Mouse (Mus musculus): Measurements from ENCODE around the gene Oprm1.
"Not testable (repeated sequence)": the region's sequence is repeated elsewhere in the genome, so short reads cannot be mapped to it uniquely, and the experiment has no call there.

Gene Oprm1

GRCm38 (mm10) chr10:6979216-6979615, 220.9 kb downstream of the Oprm1 start:
- DNase-seq (ENCODE audit: low spot score): no peak

- DNase-seq (ENCODE audit: low spot score): no peak
These were observed 221.5 kb downstream of the Oprm1 start for GRCm38 (mm10) chr10:6979789-6980188.

GRCm38 (mm10) chr10:6980236-6980635, 221.9 kb downstream of the Oprm1 start:
- no peak for DNase-seq (ENCODE audit: low spot score)

GRCm38 (mm10) chr10:6982751-6983151, 224.4 kb downstream of the Oprm1 start:
- no peak for DNase-seq (ENCODE audit: low spot score)

GRCm38 (mm10) chr10:6983431-6983830, 225.1 kb downstream of the Oprm1 start:
- DNase-seq (ENCODE audit: low spot score): no peak

- DNase-seq (ENCODE audit: low spot score): no peak
These were observed 227.9 kb downstream of the Oprm1 start for GRCm38 (mm10) chr10:6986246-6986645.

GRCm38 (mm10) chr10:6987399-6988098, 229.2 kb downstream of the Oprm1 start:
- no peak for DNase-seq (ENCODE audit: low spot score)

- no peak for DNase-seq (ENCODE audit: low spot score)
These were observed 230.2 kb downstream of the Oprm1 start for GRCm38 (mm10) chr10:6988555-6988954.

- no peak for DNase-seq (ENCODE audit: low spot score)
These were observed 238.6 kb downstream of the Oprm1 start for GRCm38 (mm10) chr10:6996895-6997294.

- no peak for DNase-seq (ENCODE audit: low spot score)
These were observed 240.4 kb downstream of the Oprm1 start for GRCm38 (mm10) chr10:6998576-6999250.

GRCm38 (mm10) chr10:6999355-6999754, 241.0 kb downstream of the Oprm1 start:
- no peak for DNase-seq (ENCODE audit: low spot score)

- DNase-seq (ENCODE audit: low spot score): not testable (repeated sequence)
These were observed 245.6 kb downstream of the Oprm1 start for GRCm38 (mm10) chr10:7003898-7004297.

GRCm38 (mm10) chr10:7004980-7005538, 246.8 kb downstream of the Oprm1 start:
- no peak for DNase-seq (ENCODE audit: low spot score)

- no peak for DNase-seq (ENCODE audit: low spot score)
These were observed 252.2 kb downstream of the Oprm1 start for GRCm38 (mm10) chr10:7010543-7010942.

- no peak for DNase-seq (ENCODE audit: low spot score)
These were observed 256.9 kb downstream of the Oprm1 start for GRCm38 (mm10) chr10:7015199-7015598.

GRCm38 (mm10) chr10:7019781-7020386, 261.6 kb downstream of the Oprm1 start:
- no peak for DNase-seq (ENCODE audit: low spot score)

- DNase-seq (ENCODE audit: low spot score): no peak
These were observed 262.2 kb downstream of the Oprm1 start for GRCm38 (mm10) chr10:7020551-7020950.

- no peak for DNase-seq (ENCODE audit: low spot score)
These were observed 266.7 kb downstream of the Oprm1 start for GRCm38 (mm10) chr10:7025028-7025427.

GRCm38 (mm10) chr10:7033459-7033858, 275.2 kb downstream of the Oprm1 start:
- no peak for DNase-seq (ENCODE audit: low spot score)

- DNase-seq (ENCODE audit: low spot score): no peak
These were observed 277.2 kb downstream of the Oprm1 start for GRCm38 (mm10) chr10:7035547-7035946.

- no peak for DNase-seq (ENCODE audit: low spot score)
These were observed 278.9 kb downstream of the Oprm1 start for GRCm38 (mm10) chr10:7037194-7037593.

- no peak for DNase-seq (ENCODE audit: low spot score)
These were observed 282.7 kb downstream of the Oprm1 start for GRCm38 (mm10) chr10:7041032-7041431.

GRCm38 (mm10) chr10:7043896-7044295, 285.6 kb downstream of the Oprm1 start:
- DNase-seq (ENCODE audit: low spot score): peak; percentile 7
